Mouse (Mus musculus) effector memory CD4-positive, alpha-beta T cell, adult 7 months (primary cell): Measurements from ENCODE around the gene Btbd35f17. TPM values are rescaled to one million over a fixed set of nuclear protein-coding genes. Genes with fewer than 3 reads are reported as not detected.

ENCODE experiments used
- polyA plus RNA-seq: library from polyadenylated mRNA; unstranded; fragments of 100-300 nt; shearing (Covaris generic); gene quantifications from one replicate; pipeline ENCODE4 v1.2.1, GENCODE M21; 2017

Gene Btbd35f17
- not detected for polyA plus RNA-seq

GRCm38 (mm10) chrX:4370336-4370735 lies at the start of gene Btbd35f17:
Gene Btbd35f17, plus strand, starts transcription at chrX:4370636.

Other genes starting within 250 kb of the Btbd35f17 start
- gene Btbd35f28, start 174.1 kb upstream of the Btbd35f17 start, polyA plus RNA-seq: not detected
- gene Btbd35f20, start 79.4 kb upstream of the Btbd35f17 start, polyA plus RNA-seq: not detected